26 mouse cellular contexts compared by ENCODE assay signal in the genomic region with DNA sequence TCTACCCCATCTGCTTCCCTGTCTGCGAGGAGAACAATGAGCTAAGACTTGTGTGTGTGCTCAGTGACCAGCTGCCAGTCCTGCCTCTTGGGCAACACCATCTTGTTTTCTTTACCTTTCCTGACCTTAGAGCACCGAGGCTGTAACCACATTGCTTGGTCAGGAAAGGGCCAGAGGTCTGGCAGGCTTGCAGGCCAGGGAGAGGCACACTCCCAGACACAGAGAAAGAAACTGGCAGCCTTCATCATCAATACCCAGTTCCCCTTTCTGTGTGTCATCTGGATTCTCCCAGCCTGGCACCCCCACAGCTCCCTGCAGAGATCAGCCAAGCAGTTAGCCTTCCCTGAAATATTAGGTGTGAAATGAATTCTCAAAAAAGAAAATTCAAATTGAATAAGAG.
DNase-seq lines count a peak whose midpoint lies in the region; ATAC-seq lines count a peak whose summit lies in the region.
"Had no signal": no experiment of that assay in that cellular context is flagged by ENCODE, and none has a peak within 500 bp of the region (broad histone marks: within the 10 kb centered on the region; RNA-seq: fewer than 3 reads in every experiment).

No protein-coding gene starts in this region.

- no peak overlapping the region for H3K4me3 ChIP-seq in liver, embryonic 16.5 days (ENCODE audit: low read depth, low read length)
- H3K4me3 ChIP-seq in liver, embryonic 11.5 days (ENCODE audit: low read depth, low read length), result no peak overlapping the region
- H3K4me3 ChIP-seq: embryonic facial prominence, embryonic 13.5 days; gastrocnemius, adult 2 months; limb, embryonic 13.5 days; liver, embryonic 15.5 days had no signal

- no peak overlapping the region for H3K4me2 ChIP-seq in liver, embryonic 16.5 days (ENCODE audit: low read depth, low read length)
- no peak overlapping the region for H3K4me2 ChIP-seq in liver, embryonic 11.5 days
- H3K4me2 ChIP-seq: embryonic facial prominence, embryonic 13.5 days; heart, embryonic 11.5 days; hindbrain, embryonic 14.5 days; limb, embryonic 13.5 days; liver, embryonic 15.5 days had no signal

- no peaks in the 10 kb centered on the region; the same call in 1 of the 2 replicates for H3K27me3 ChIP-seq in liver, embryonic 16.5 days (ENCODE audit: control insufficient read depth, insufficient read depth, low read depth, low read length)
- peaks cover 3% of the 10 kb centered on the region; the same call in 1 of the 2 replicates for H3K27me3 ChIP-seq in liver, embryonic 11.5 days (replicated peaks; ENCODE audit: control insufficient read depth, insufficient read depth, low read length)

- peak; percentile 27; the same call in 1 of the 2 replicates for ATAC-seq in liver, embryonic 16.5 days (ENCODE audit: low read depth)
- ATAC-seq in liver, embryonic 11.5 days (replicated peaks; ENCODE audit: low FRiP score), result no peak
- peak; percentile 69 for ATAC-seq in common myeloid progenitor, adult 5-6 weeks (replicated peaks; ENCODE audit: low read depth, poor library complexity, severe bottlenecking)
- ATAC-seq: forebrain, embryonic 16.5 days; intestine, postnatal 0 days had no signal

- H3K27ac ChIP-seq in liver, embryonic 16.5 days (ENCODE audit: low read length), result no peak overlapping the region
- no peak overlapping the region for H3K27ac ChIP-seq in liver, embryonic 11.5 days (ENCODE audit: low read depth, low read length)
- H3K27ac ChIP-seq: embryonic facial prominence, embryonic 13.5 days; gastrocnemius, adult 2 months; hindbrain, embryonic 14.5 days; limb, embryonic 13.5 days; liver, embryonic 15.5 days had no signal

- no peaks in the 10 kb centered on the region; the same call in 1 of the 2 replicates for H3K4me1 ChIP-seq in liver, embryonic 16.5 days (ENCODE audit: control insufficient read depth, low read depth, low read length)
- H3K4me1 ChIP-seq in liver, embryonic 11.5 days (replicated peaks; ENCODE audit: control insufficient read depth, insufficient read depth, low read length), result no peaks in the 10 kb centered on the region
- H3K4me1 ChIP-seq: embryonic facial prominence, embryonic 13.5 days; limb, embryonic 13.5 days had no signal

- WGBS in liver, embryonic 16.5 days (ENCODE audit: insufficient replicate concordance), result 31% methylated on average over 2 of the region's 2 CpGs
- 37% methylated on average over 2 of the region's 2 CpGs for WGBS in liver, embryonic 11.5 days

- no peaks in the 10 kb centered on the region for H3K9me3 ChIP-seq in liver, embryonic 16.5 days (replicated peaks; ENCODE audit: control insufficient read depth, low read length)
- H3K9me3 ChIP-seq in liver, embryonic 11.5 days (ENCODE audit: control insufficient read depth, low read length), result no peaks in the 10 kb centered on the region
- H3K9me3 ChIP-seq: embryonic facial prominence, embryonic 13.5 days; limb, embryonic 13.5 days; liver, embryonic 15.5 days had no signal

- H3K9ac ChIP-seq in liver, embryonic 16.5 days (ENCODE audit: low read depth, low read length), result no peak overlapping the region
- no peak overlapping the region for H3K9ac ChIP-seq in liver, embryonic 11.5 days (ENCODE audit: low read depth, low read length)
- H3K9ac ChIP-seq: embryonic facial prominence, embryonic 13.5 days; hindbrain, embryonic 14.5 days; limb, embryonic 13.5 days; liver, embryonic 15.5 days had no signal

- DNase-seq in liver, embryonic 11.5 days (ENCODE audit: low spot score), result no peak
- DNase-seq in 3134 (ENCODE audit: extremely low read depth, insufficient read length, low spot score), result peak; percentile 36
- peak; percentile 65 for DNase-seq in 3T3-L1 (ENCODE audit: low read depth, low spot score)
- no peak for DNase-seq in thymus, postnatal 0 days (ENCODE audit: low spot score)
- no peak for DNase-seq in layer of hippocampus, adult 8-10 months (ENCODE audit: low spot score in 2 of 2)
- DNase-seq in cerebellum, postnatal 36 days, result no peak
- DNase-seq: adrenal gland, adult 2 months; adrenal gland, postnatal 36 days; cerebellum, adult 2 months; gastrocnemius, adult 2 months; heart, postnatal 4 days; kidney, adult 9 months; kidney, postnatal 10 days; layer of hippocampus, adult 9-11 months; lung, postnatal 10 days; midbrain, embryonic 14.5 days; thymus, postnatal 14 days had no signal

- H3K36me3 ChIP-seq in liver, embryonic 16.5 days (ENCODE audit: control insufficient read depth, insufficient read depth), result no peaks in the 10 kb centered on the region
- H3K36me3 ChIP-seq in liver, embryonic 11.5 days (ENCODE audit: control insufficient read depth, insufficient read depth, low read length), result no peaks in the 10 kb centered on the region
- H3K36me3 ChIP-seq: embryonic facial prominence, embryonic 13.5 days; limb, embryonic 13.5 days; liver, embryonic 15.5 days had no signal

Comparison
In these comparisons a context has a peak if more than half of its experiments do, and no peak if none do; other contexts are left out.
1. DNase-seq: peak in 3134 (single experiment) and 3T3-L1 (single experiment); none in liver, embryonic 11.5 days (single experiment), thymus, postnatal 0 days (single experiment), layer of hippocampus, adult 8-10 months (0 of 2) and cerebellum, postnatal 36 days (0 of 2).